Mouse (Mus musculus): Measurements from ENCODE around the gene Apip. TPM values are rescaled to one million over a fixed set of nuclear protein-coding genes. Genes with fewer than 3 reads are reported as not detected.

Gene Apip
- polyA plus RNA-seq, 1 experiment from 2014 or later: 85.0 TPM

DNA sequence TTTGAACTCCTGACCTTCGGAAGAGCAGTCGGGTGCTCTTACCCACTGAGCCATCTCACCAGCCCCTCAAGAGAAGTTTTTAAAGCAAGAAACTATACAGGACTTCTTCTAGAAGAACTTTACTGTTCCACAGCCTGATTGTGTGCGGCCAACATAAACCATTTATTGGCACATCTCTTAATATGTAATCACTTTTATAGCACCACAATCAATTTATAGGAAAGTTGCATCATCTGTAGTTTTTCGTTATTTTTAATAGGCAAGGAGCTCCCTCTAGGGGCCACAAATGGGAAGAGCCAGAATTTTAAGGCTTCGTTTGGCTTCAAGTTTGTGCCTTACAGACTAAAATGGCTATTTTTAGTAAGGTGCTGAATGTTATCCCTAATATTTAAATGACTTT lies 11.0 kb downstream of the Apip start:
- no peak overlapping the region for H3K4me2 ChIP-seq (ENCODE audit: low read depth, low read length)
- H3K9ac ChIP-seq (replicated peaks; ENCODE audit: low read length): no peak overlapping the region
- H3K4me3 ChIP-seq (ENCODE audit: low read depth, low read length): no peak overlapping the region
- no peaks in the 10 kb centered on the region; the same call in 1 of the 2 replicates for H3K36me3 ChIP-seq (replicated peaks; ENCODE audit: control insufficient read depth, insufficient read depth, low read depth, low read length)
- ATAC-seq (replicated peaks; ENCODE audit: insufficient number of reproducible peaks, low FRiP score, low TSS enrichment, low read depth) (no peak), DNase-seq (ENCODE audit: low spot score) (peak; percentile 47)
- no peaks in the 10 kb centered on the region for H3K4me1 ChIP-seq (ENCODE audit: control insufficient read depth, insufficient read depth, low read length)
- H3K27ac ChIP-seq (replicated peaks; ENCODE audit: low read depth, low read length): no peak overlapping the region
- H3K9me3 ChIP-seq (replicated peaks; ENCODE audit: control insufficient read depth, low read length): no peaks in the 10 kb centered on the region
- WGBS: 55% methylated on average over 5 of the region's 5 CpGs
- no peaks in the 10 kb centered on the region for H3K27me3 ChIP-seq (ENCODE audit: control insufficient read depth, insufficient read depth, low read length)

DNA sequence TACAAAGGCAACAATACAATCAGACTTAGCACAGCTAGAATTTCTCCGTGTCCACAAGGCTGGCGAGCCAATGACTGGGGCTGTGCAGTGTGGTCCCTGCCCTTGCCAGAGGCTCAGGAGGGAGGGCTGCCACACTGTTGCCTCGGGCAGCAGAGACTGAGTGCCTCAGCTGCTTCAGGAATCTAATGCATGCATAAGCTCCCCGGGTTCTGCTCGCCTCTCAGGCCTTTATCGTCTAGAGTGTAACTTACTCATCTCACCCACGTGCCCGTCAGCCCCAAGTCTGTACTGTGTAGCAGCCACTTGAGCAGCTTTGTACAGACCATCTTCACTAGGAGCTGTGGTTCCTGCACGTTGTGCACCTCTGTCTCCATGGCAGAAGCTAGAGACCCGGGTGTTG lies 12.2 kb downstream of the Apip start:
- WGBS: 75% methylated on average over 10 of the region's 10 CpGs
- ATAC-seq (replicated peaks; ENCODE audit: insufficient number of reproducible peaks, low FRiP score, low TSS enrichment, low read depth): no peak
- Histone ChIP-seq H3K9me3 (replicated peaks; ENCODE audit: control insufficient read depth, low read length) (no peaks in the 10 kb centered on the region), H3K36me3 (replicated peaks; ENCODE audit: control insufficient read depth, insufficient read depth, low read depth, low read length) (no peaks in the 10 kb centered on the region; the same call in 1 of the 2 replicates), H3K27ac (replicated peaks; ENCODE audit: low read depth, low read length) (no peak overlapping the region), H3K27me3 (ENCODE audit: control insufficient read depth, insufficient read depth, low read length) (no peaks in the 10 kb centered on the region), H3K4me3 (ENCODE audit: low read depth, low read length) (no peak overlapping the region), H3K4me1 (ENCODE audit: control insufficient read depth, insufficient read depth, low read length) (no peaks in the 10 kb centered on the region), H3K4me2 (ENCODE audit: low read depth, low read length) (no peak overlapping the region), H3K9ac (replicated peaks; ENCODE audit: low read length) (no peak overlapping the region)
- DNase-seq (ENCODE audit: low spot score): no peak

DNA sequence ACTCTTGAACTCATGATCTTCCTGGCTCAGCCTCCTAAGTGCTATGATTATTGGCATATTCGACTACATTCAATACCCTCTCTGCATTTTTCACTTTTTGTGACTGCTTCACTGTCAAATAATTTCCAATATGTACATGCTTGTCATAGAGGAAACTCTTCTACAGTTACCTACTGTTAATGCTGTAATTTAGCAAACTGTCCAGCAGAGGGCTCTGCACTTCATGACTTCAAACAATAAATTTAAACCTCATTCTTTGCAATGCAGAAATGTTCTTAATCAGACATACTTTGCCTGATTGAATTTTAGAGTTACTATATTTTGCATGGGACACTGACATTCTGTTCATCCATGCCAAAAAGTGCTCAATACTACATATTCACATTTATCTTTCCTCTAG lies 13.0 kb downstream of the Apip start:
- ATAC-seq (replicated peaks; ENCODE audit: insufficient number of reproducible peaks, low FRiP score, low TSS enrichment, low read depth) (no peak; the same call in 1 of the 2 replicates), DNase-seq (ENCODE audit: low spot score) (peak; percentile 77)
- H3K36me3 ChIP-seq (replicated peaks; ENCODE audit: control insufficient read depth, insufficient read depth, low read depth, low read length): no peaks in the 10 kb centered on the region; the same call in 1 of the 2 replicates
- H3K9ac ChIP-seq (replicated peaks; ENCODE audit: low read length): no peak overlapping the region
- H3K4me3 ChIP-seq (ENCODE audit: low read depth, low read length): no peak overlapping the region
- WGBS: 3% methylated on average over 1 of the region's 1 CpGs
- H3K9me3 ChIP-seq (replicated peaks; ENCODE audit: control insufficient read depth, low read length): no peaks in the 10 kb centered on the region
- H3K27ac ChIP-seq (replicated peaks; ENCODE audit: low read depth, low read length): no peak overlapping the region
- H3K27me3 ChIP-seq (ENCODE audit: control insufficient read depth, insufficient read depth, low read length): no peaks in the 10 kb centered on the region
- H3K4me2 ChIP-seq (ENCODE audit: low read depth, low read length): no peak overlapping the region
- H3K4me1 ChIP-seq (ENCODE audit: control insufficient read depth, insufficient read depth, low read length): no peaks in the 10 kb centered on the region

DNA sequence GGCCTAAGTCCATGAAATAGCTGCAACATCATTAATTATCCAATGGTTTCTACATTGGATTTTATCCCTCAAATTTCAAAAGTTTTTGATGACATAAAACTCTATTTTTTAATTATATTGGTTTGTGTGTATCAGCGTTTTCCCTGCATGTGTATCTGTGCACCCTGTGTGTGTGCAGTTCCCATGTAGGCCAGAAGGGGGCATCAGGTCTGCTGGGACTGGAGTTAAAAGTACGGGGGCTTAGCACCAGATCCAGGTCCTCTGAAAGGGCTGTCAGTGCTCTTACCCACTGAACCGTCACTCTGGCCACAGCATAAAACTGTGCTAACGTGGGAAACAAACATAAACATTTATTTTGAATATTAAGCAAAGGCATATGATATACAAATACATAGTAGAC lies 14.6 kb downstream of the Apip start:
- Histone ChIP-seq H3K9ac (replicated peaks; ENCODE audit: low read length) (no peak overlapping the region), H3K36me3 (replicated peaks; ENCODE audit: control insufficient read depth, insufficient read depth, low read depth, low read length) (no peaks in the 10 kb centered on the region; the same call in 1 of the 2 replicates), H3K4me1 (ENCODE audit: control insufficient read depth, insufficient read depth, low read length) (no peaks in the 10 kb centered on the region), H3K27ac (replicated peaks; ENCODE audit: low read depth, low read length) (no peak overlapping the region), H3K4me3 (ENCODE audit: low read depth, low read length) (no peak overlapping the region), H3K9me3 (replicated peaks; ENCODE audit: control insufficient read depth, low read length) (no peaks in the 10 kb centered on the region), H3K27me3 (ENCODE audit: control insufficient read depth, insufficient read depth, low read length) (no peaks in the 10 kb centered on the region), H3K4me2 (ENCODE audit: low read depth, low read length) (no peak overlapping the region)
- DNase-seq (ENCODE audit: low spot score) (no peak), ATAC-seq (replicated peaks; ENCODE audit: insufficient number of reproducible peaks, low FRiP score, low TSS enrichment, low read depth) (no peak)
- 98% methylated on average over 4 of the region's 4 CpGs for WGBS

DNA sequence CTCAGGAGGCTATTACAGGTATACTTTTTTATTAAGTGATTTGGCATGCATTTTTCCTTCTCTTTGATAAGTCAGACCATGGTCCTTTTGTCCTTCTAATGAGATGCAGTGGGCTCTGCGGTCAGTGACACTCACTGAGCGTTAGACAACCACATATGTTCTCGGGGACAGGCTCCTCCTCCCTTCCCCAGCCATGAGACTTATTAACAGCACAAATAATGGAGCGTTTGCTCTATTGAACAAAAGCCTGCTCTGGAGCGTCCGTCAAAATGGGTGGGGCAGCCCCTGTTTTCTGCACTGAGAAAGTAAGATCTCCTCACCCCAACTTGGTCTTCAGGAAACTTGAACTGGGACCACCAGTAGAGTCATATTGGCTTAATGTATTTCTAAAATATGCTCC lies 16.0 kb downstream of the Apip start:
- Histone ChIP-seq H3K4me3 (ENCODE audit: low read depth, low read length) (no peak overlapping the region), H3K4me1 (ENCODE audit: control insufficient read depth, insufficient read depth, low read length) (no peaks in the 10 kb centered on the region), H3K36me3 (replicated peaks; ENCODE audit: control insufficient read depth, insufficient read depth, low read depth, low read length) (no peaks in the 10 kb centered on the region; the same call in 1 of the 2 replicates), H3K4me2 (ENCODE audit: low read depth, low read length) (no peak overlapping the region), H3K9ac (replicated peaks; ENCODE audit: low read length) (no peak overlapping the region), H3K9me3 (replicated peaks; ENCODE audit: control insufficient read depth, low read length) (no peaks in the 10 kb centered on the region), H3K27me3 (ENCODE audit: control insufficient read depth, insufficient read depth, low read length) (no peaks in the 10 kb centered on the region), H3K27ac (replicated peaks; ENCODE audit: low read depth, low read length) (no peak overlapping the region)
- no peak for DNase-seq (ENCODE audit: low spot score)
- ATAC-seq (replicated peaks; ENCODE audit: insufficient number of reproducible peaks, low FRiP score, low TSS enrichment, low read depth): no peak
- WGBS: 79% methylated on average over 6 of the region's 6 CpGs

DNA sequence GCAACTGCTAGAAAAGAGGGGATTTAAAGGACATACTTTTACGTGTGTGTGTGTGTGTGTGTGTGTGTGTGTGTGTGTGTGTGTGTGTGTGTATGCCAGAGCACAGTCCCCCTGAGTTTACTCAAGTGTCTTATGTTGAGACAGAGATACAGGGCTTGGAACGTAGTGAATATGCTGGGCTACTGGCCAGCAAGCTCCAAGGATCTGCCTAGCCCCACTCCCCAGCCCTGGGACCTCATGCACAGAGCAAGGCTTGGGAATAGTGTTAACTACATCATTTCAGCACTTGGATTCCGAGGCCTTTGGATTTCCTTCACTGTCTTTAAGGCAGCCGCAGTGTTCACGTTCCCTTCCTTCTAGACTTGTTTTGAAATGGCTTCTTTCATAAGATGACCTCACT lies 29.1 kb downstream of the Apip start:
- H3K36me3 ChIP-seq (replicated peaks; ENCODE audit: control insufficient read depth, insufficient read depth, low read depth, low read length): no peaks in the 10 kb centered on the region
- ATAC-seq (replicated peaks; ENCODE audit: insufficient number of reproducible peaks, low FRiP score, low TSS enrichment, low read depth) (no peak), DNase-seq (ENCODE audit: low spot score) (no peak)
- H3K27me3 ChIP-seq (ENCODE audit: control insufficient read depth, insufficient read depth, low read length): no peaks in the 10 kb centered on the region
- H3K4me1 ChIP-seq (ENCODE audit: control insufficient read depth, insufficient read depth, low read length): no peaks in the 10 kb centered on the region
- no peaks in the 10 kb centered on the region for H3K9me3 ChIP-seq (replicated peaks; ENCODE audit: control insufficient read depth, low read length)
- H3K9ac ChIP-seq (replicated peaks; ENCODE audit: low read length): no peak overlapping the region
- H3K4me2 ChIP-seq (ENCODE audit: low read depth, low read length): no peak overlapping the region
- WGBS: 76% methylated on average over 5 of the region's 5 CpGs
- H3K4me3 ChIP-seq (ENCODE audit: low read depth, low read length): no peak overlapping the region
- H3K27ac ChIP-seq (replicated peaks; ENCODE audit: low read depth, low read length): no peak overlapping the region

DNA sequence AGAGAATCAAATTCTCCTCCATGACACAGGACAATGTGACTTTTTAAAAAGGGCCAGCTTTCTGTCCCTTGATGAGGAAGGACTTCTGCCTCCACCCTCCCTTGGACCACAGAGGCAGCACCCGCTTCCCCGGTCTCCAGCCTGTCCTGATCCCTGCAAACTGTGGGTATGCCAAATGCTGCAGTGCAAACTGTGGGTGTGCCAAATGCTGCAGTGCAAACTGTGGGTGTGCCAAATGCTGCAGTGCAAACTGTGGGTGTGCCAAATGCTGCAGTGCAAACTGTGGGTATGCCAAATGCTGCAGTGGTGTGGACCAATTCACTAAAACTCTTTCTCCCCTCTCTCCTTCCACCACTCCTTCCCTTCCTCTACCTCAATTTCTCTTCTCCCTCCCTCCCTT lies 32.7 kb downstream of the Apip start:
- Histone ChIP-seq H3K36me3 (replicated peaks; ENCODE audit: control insufficient read depth, insufficient read depth, low read depth, low read length) (no peaks in the 10 kb centered on the region), H3K27me3 (ENCODE audit: control insufficient read depth, insufficient read depth, low read length) (no peaks in the 10 kb centered on the region), H3K4me3 (ENCODE audit: low read depth, low read length) (no peak overlapping the region), H3K9ac (replicated peaks; ENCODE audit: low read length) (no peak overlapping the region), H3K9me3 (replicated peaks; ENCODE audit: control insufficient read depth, low read length) (no peaks in the 10 kb centered on the region), H3K27ac (replicated peaks; ENCODE audit: low read depth, low read length) (no peak overlapping the region), H3K4me2 (ENCODE audit: low read depth, low read length) (no peak overlapping the region), H3K4me1 (ENCODE audit: control insufficient read depth, insufficient read depth, low read length) (no peaks in the 10 kb centered on the region)
- no peak for ATAC-seq (replicated peaks; ENCODE audit: insufficient number of reproducible peaks, low FRiP score, low TSS enrichment, low read depth)
- no peak for DNase-seq (ENCODE audit: low spot score)
- 86% methylated on average over 2 of the region's 2 CpGs for WGBS

DNA sequence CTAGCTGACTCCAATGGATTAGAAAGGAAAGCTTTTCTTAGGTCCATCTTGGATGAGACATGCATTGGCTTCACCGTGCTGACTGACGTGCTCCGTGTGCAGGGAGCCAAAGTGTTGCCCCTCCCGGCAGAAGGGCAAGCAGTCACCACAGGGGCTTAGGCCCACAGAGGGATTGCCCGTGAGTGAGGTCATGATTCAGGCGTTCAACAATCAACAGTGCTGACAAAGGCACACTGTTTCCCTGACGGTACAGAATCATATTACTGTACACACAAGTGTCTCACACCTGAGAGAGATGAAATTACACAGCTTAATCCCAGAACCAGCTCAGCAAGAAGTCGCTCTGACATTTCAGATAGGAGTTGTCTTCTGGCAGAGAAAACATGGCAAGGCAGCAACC lies 38.2 kb downstream of the Apip start:
- DNase-seq (ENCODE audit: low spot score) (peak; percentile 31), ATAC-seq (replicated peaks; ENCODE audit: insufficient number of reproducible peaks, low FRiP score, low TSS enrichment, low read depth) (peak; percentile 65)
- Histone ChIP-seq H3K9ac (replicated peaks; ENCODE audit: low read length) (no peak overlapping the region), H3K27ac (replicated peaks; ENCODE audit: low read depth, low read length) (no peak overlapping the region), H3K4me3 (ENCODE audit: low read depth, low read length) (no peak overlapping the region), H3K27me3 (ENCODE audit: control insufficient read depth, insufficient read depth, low read length) (no peaks in the 10 kb centered on the region), H3K4me2 (ENCODE audit: low read depth, low read length) (no peak overlapping the region), H3K4me1 (ENCODE audit: control insufficient read depth, insufficient read depth, low read length) (no peaks in the 10 kb centered on the region; the same call in 1 of the 2 replicates), H3K36me3 (replicated peaks; ENCODE audit: control insufficient read depth, insufficient read depth, low read depth, low read length) (no peaks in the 10 kb centered on the region), H3K9me3 (replicated peaks; ENCODE audit: control insufficient read depth, low read length) (no peaks in the 10 kb centered on the region)
- WGBS: 37% methylated on average over 8 of the region's 8 CpGs

Measured in embryonic facial prominence, embryonic 11.5 days (tissue).